Mouse (Mus musculus) embryonic facial prominence, embryonic 10.5 days (tissue): ENCODE measurements around the gene Psmd4. TPM values are rescaled to one million over a fixed set of nuclear protein-coding genes. Genes with fewer than 3 reads are reported as not detected.

Experiments
- DNase-seq: peaks from one replicate; pipeline ENCODE4 v3.0.0-alpha.2; 2017; ENCODE audit warnings: low spot score
- H3K27ac ChIP-seq: fragments of 300-500 bp; sonication (generic); replicated peaks from 2 replicates; pipeline ENCODE4 v1.5.1; 2016; ENCODE audit warnings: mild to moderate bottlenecking
- H3K27me3 ChIP-seq: fragments of 300-500 bp; sonication (generic); replicated peaks from 2 replicates; pipeline ENCODE4 v1.6.1; 2016; ENCODE audit warnings: low read depth, mild to moderate bottlenecking; ENCODE audit not compliant: poor library complexity, severe bottlenecking
- H3K36me3 ChIP-seq: fragments of 300-500 bp; sonication (generic); replicated peaks from 2 replicates; pipeline ENCODE4 v1.6.1; 2016; ENCODE audit warnings: mild to moderate bottlenecking, moderate library complexity
- H3K4me1 ChIP-seq: fragments of 300-500 bp; sonication (generic); 2 replicates; pipeline ENCODE4 v1.6.1; 2016
- H3K4me3 ChIP-seq: fragments of 300-500 bp; sonication (generic); 2 replicates; pipeline ENCODE4 v1.5.1; 2016; ENCODE audit warnings: mild to moderate bottlenecking, moderate library complexity
- H3K9me3 ChIP-seq: fragments of 300-500 bp; sonication (generic); 2 replicates; pipeline ENCODE4 v1.6.1; 2016; ENCODE audit warnings: mild to moderate bottlenecking
- WGBS: fragments of 180-500 bp; shearing (Covaris S2); methylation state at CpG from one replicate; pipeline ENCODE4 v1.1.7; 2016; 5-methylcytosine and 5-hydroxymethylcytosine counted together
- polyA plus RNA-seq: library from polyadenylated mRNA; unstranded; fragments of >200 nt; fragmentation: Nextera tagmentation; extraction: Ambion mirVana; gene quantifications from 2 replicates; pipeline ENCODE4 v1.2.1, GENCODE M21; 2016

Gene Psmd4
- polyA plus RNA-seq, result 349 and 357 TPM in 2 replicates

DNA sequence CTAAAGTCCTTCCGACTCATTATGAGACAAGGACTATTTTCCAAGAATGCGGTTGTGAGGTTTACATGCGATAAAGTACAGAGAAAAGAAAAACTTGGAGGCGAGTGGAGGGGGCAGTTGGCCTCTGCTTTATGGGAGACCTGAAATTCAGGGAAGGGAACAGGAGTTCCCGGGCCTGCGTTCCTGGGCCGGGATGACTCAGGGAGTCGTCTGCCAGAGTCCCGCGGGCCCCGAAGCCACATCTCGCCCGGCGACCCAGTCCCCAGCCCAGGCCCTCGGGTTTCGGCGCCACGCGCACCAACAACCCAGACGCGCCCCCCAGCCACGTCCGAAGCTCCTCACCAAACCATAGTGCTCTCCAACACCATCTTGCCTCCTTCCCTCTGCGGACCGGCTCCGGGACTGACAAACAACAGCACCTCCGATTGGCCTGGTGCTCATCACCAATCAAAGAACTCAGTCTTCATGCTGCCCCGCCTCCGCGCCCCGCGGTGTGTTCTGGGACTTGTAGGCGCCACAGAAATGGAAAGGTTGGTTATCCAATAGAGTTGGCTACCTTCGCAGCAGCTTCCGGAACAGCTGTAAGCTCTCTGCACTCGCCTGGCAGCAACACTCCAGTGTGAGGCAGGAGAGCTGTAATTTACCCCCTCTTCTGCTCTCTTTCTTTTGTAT lies at the start of gene Psmd4:
Psmd4 (minus strand) TSS at position 449 of the 672 bp plus-strand sequence.
- under 1% methylated on average over 36 of the region's 36 CpGs for WGBS
- peak; percentile 99 for DNase-seq
- Histone ChIP-seq H3K9me3 (no peaks in the 10 kb centered on the region), H3K27ac (peak within 1 kb of the TSS; percentile 90), H3K27me3 (no peaks in the 10 kb centered on the region), H3K4me1 (peaks cover 11% of the 10 kb centered on the region), H3K4me3 (peak within 1 kb of the TSS; percentile 94), H3K36me3 (peaks cover 31% of the 10 kb centered on the region)

DNA sequence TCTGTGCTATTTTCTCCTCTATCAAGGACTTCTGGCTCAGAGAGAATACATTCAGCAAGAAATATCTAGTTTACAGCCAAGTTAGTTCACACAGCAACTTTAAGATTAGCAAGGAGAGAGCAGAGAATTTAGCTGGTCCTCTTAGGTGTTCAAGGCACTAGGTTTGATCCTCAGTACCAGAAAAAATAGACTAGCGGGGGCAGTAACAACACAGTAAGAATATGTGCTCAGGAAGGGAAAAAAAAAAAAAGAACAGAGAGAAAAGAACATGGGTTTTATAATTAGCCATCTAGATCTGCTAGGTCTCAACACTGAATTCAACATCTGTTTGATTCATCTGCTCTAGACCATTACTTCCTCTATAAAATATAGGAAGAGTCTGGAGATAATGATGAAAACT lies 45.7 kb upstream of the Psmd4 start:
- 98% methylated on average over 1 of the region's 1 CpGs for WGBS
- H3K4me1 ChIP-seq, result no peaks in the 10 kb centered on the region
- no peak overlapping the region for H3K4me3 ChIP-seq

GRCm38 (mm10) chr3:95071606-95072005 lies 29.2 kb upstream of the Psmd4 start:
- H3K27me3 ChIP-seq, result no peaks in the 10 kb centered on the region
- DNase-seq, result no peak
- no peak overlapping the region for H3K4me3 ChIP-seq
- no peaks in the 10 kb centered on the region for H3K4me1 ChIP-seq
- WGBS, result 92% methylated on average over 2 of the region's 2 CpGs
- H3K9me3 ChIP-seq, result no peaks in the 10 kb centered on the region
- H3K36me3 ChIP-seq, result peaks cover 98% of the 10 kb centered on the region
- no peak overlapping the region for H3K27ac ChIP-seq

More for the DNA sequence above, 45.7 kb upstream of the Psmd4 start:
- no peaks in the 10 kb centered on the region for H3K9me3 ChIP-seq
- no peak overlapping the region for H3K27ac ChIP-seq
- H3K27me3 ChIP-seq, result no peaks in the 10 kb centered on the region
- no peak for DNase-seq
- H3K36me3 ChIP-seq, result peaks cover 30% of the 10 kb centered on the region

- Histone ChIP-seq H3K27ac (no peak overlapping the region), H3K9me3 (no peaks in the 10 kb centered on the region), H3K27me3 (no peaks in the 10 kb centered on the region), H3K36me3 (peaks cover 99% of the 10 kb centered on the region), H3K4me1 (no peaks in the 10 kb centered on the region), H3K4me3 (no peak overlapping the region)
- no peak for DNase-seq
- 92% methylated on average over 11 of the region's 11 CpGs for WGBS
Observed at GRCm38 (mm10) chr3:95066570-95066969, 24.2 kb upstream of the Psmd4 start.

DNA sequence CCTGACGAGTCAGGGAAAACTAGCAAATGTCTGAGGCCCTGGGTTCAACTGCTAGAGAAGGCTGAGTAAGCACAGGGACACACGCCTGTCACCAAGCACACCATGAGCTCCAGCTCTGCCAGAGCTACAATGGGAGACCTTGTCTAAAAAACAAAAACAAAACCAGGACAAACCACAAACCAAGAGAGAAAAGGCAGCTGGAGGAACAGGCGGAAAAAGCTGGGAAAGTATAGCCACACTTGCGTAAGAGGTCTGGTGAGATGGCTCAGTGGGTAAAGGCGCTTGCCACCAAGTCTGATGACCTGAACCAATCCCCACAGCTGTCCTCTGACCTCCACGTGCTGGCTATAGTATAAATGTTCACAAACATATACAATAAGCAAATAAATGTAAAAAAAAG lies 23.7 kb upstream of the Psmd4 start:
- Histone ChIP-seq H3K4me1 (no peaks in the 10 kb centered on the region), H3K27ac (no peak overlapping the region), H3K4me3 (no peak overlapping the region), H3K36me3 (peaks cover 99% of the 10 kb centered on the region), H3K9me3 (no peaks in the 10 kb centered on the region), H3K27me3 (no peaks in the 10 kb centered on the region)
- WGBS, result 92% methylated on average over 6 of the region's 6 CpGs
- no peak for DNase-seq

DNA sequence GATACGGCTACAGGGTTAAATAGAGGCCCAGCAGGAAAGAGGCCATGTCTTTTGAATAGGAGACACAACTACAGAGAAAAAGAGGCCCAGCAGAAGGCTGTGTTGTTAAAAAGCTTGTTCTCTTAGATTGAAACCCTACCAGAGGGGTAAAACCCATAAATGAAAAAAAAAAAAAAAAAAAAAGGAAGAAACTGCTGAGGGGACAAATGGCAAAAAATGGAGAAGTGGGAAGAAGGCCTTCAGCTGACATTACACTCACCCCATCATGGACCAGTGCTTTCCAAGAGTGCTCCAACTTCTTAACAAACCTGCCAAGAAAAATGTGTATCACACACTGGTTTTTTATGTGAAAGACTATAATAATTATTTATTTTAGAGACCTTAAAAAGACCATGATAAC lies 23.1 kb upstream of the Psmd4 start:
- 95% methylated on average over 1 of the region's 1 CpGs for WGBS

DNA sequence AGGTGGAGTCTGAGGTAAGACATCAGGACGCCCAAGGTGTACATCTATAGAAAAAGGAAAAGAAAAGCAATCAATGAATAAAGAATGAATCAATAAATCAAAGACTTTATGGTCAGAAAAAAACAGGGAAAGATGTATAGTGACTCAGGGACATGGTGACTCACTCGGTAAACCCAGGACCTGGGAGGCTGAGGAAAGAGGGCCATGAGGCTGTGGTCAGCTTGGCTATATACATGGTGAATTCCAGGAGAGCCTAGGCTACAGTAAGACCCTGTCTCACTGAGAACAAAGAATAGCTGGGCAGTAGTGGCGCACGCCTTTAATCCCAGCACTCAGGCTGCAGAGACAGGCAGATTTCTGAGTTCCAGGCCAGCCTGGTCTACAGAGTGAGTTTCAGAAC lies 21.3 kb upstream of the Psmd4 start:
- Histone ChIP-seq H3K27me3 (no peaks in the 10 kb centered on the region), H3K9me3 (no peaks in the 10 kb centered on the region), H3K4me3 (no peak overlapping the region), H3K4me1 (0 out of 2 replicates have a peak, but pooled peaks cover 2% of the 10 kb centered on the region), H3K36me3 (peaks cover 99% of the 10 kb centered on the region), H3K27ac (no peak overlapping the region)
- no peak for DNase-seq
- WGBS, result 90% methylated on average over 4 of the region's 4 CpGs

More for the DNA sequence above, 23.1 kb upstream of the Psmd4 start:
- no peak overlapping the region for H3K4me3 ChIP-seq
- no peaks in the 10 kb centered on the region for H3K27me3 ChIP-seq
- no peak overlapping the region for H3K27ac ChIP-seq
- H3K36me3 ChIP-seq, result peaks cover 99% of the 10 kb centered on the region
- DNase-seq, result no peak
- no peaks in the 10 kb centered on the region for H3K4me1 ChIP-seq
- no peaks in the 10 kb centered on the region for H3K9me3 ChIP-seq

DNA sequence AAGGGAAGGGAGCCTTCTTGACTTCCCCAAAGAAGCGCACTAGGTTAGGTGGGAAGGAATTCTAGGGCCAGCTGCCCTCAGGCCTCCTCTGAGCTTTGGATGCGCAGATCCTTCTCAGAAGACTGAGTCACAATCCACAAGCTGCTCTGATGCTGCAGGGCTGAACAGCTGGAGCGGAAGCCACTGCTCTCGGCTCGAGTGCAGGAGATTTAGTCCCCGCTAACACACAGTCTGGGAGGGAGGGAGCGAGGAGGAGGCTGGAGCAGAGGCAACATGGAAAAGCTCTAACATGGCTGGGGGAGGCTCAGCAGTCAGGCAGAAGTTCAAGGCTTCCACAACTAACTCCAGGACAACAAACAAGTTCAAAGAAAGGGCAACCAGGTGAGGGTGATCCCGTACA lies 15.7 kb upstream of the Psmd4 start:
- Histone ChIP-seq H3K4me3 (no peak overlapping the region), H3K27me3 (no peaks in the 10 kb centered on the region), H3K9me3 (no peaks in the 10 kb centered on the region), H3K27ac (no peak overlapping the region), H3K4me1 (peaks cover 10% of the 10 kb centered on the region), H3K36me3 (peaks cover 67% of the 10 kb centered on the region)
- peak; percentile 20 for DNase-seq
- 73% methylated on average over 8 of the region's 8 CpGs for WGBS

DNA sequence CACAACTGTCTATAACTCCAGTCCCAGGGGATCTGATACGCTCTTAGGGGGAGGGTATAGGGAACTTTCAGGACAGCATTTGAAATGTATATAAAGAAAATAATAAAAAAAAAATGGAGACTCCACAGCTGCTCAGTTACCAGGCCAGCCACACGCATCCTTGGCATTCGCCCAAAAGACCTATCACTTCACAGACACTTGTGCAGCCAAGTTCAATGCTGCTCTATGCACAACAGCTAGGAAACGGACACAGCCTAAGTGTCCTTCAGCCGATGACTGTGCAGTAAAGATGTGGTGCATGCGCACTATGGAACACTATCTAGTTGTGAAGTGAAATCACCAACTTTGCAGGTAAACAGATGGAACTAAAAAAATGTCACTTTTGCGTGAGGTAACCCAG lies 13.9 kb upstream of the Psmd4 start:
- Histone ChIP-seq H3K9me3 (no peaks in the 10 kb centered on the region), H3K4me1 (peaks cover 10% of the 10 kb centered on the region), H3K4me3 (no peak overlapping the region), H3K36me3 (peaks cover 49% of the 10 kb centered on the region), H3K27me3 (no peaks in the 10 kb centered on the region), H3K27ac (no peak overlapping the region)
- 97% methylated on average over 7 of the region's 7 CpGs for WGBS
- no peak for DNase-seq

GRCm38 (mm10) chr3:95054481-95055260 lies 12.3 kb upstream of the Psmd4 start:
- WGBS, result 48% methylated on average over 10 of the region's 10 CpGs
- Histone ChIP-seq H3K27me3 (no peaks in the 10 kb centered on the region), H3K4me3 (no peak overlapping the region), H3K4me1 (peaks cover 12% of the 10 kb centered on the region), H3K36me3 (peaks cover 33% of the 10 kb centered on the region), H3K27ac (no peak overlapping the region), H3K9me3 (no peaks in the 10 kb centered on the region)
- DNase-seq, result peak; percentile 22

DNA sequence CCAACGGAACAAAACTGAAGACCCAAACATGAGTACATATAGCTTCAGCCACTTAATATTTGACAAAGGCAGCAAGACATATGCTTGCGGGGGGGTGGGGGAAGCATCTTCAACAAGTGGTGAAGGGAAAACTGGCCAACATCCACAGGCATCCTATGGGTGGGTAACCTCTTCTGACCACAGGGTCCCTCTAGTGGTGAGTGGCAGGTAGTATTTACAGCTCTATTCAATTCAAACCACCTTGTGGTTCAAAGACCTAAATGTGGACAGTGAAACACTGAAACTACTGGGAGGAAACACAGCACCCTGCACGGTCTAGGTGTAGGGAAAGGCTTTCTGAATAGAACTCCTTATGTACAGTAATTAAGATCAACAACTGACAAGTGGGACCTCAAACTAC lies 11.3 kb upstream of the Psmd4 start:
- Histone ChIP-seq H3K9me3 (no peaks in the 10 kb centered on the region), H3K36me3 (peaks cover 23% of the 10 kb centered on the region), H3K27me3 (no peaks in the 10 kb centered on the region), H3K27ac (no peak overlapping the region), H3K4me3 (no peak overlapping the region), H3K4me1 (peaks cover 16% of the 10 kb centered on the region)
- DNase-seq, result peak; percentile 48
- WGBS, result 45% methylated on average over 3 of the region's 3 CpGs

DNA sequence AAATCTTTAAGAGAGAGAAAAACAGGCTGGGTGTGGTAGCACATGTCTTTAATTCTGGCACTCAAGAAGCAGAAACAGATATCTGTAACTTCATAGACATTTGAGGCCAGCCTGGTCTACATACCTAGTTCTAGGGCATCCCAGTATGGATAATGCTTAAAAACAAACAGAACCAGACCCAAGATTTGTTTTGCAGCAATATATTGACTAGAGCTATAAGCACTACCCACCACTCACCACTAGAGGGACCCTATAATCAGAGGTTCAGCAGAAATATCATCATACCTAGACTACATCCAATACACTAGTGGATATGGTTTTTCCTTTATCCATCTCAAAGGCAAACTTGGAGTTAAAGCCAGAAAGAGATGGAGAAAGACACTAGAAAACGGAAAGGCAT lies 10.5 kb upstream of the Psmd4 start:
- peaks cover 16% of the 10 kb centered on the region for H3K4me1 ChIP-seq
- WGBS, result 44% methylated on average over 1 of the region's 1 CpGs
- no peak overlapping the region for H3K27ac ChIP-seq
- H3K36me3 ChIP-seq, result peaks cover 16% of the 10 kb centered on the region
- no peaks in the 10 kb centered on the region for H3K9me3 ChIP-seq
- no peak overlapping the region for H3K4me3 ChIP-seq
- no peak for DNase-seq
- no peaks in the 10 kb centered on the region for H3K27me3 ChIP-seq

DNA sequence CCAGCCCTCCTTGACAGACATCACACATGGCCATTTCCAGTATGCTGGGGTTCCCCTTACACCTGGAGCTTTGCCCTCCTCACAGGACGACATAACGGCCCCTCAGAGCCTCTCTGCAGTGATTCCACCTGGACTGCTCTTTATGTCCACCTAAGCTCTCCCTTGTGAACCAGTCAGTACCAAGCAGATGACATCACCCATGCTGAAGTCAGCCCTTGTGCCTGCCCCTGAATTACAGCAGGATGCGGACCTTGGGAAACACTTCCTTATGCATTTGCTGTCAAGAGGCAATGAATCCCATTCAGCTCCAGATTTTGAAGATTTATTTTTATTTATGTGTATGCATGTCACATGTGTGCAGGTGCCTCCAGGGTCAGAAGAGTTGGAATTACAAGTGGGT lies 5.5 kb upstream of the Psmd4 start:
- 70% methylated on average over 3 of the region's 3 CpGs for WGBS
- no peaks in the 10 kb centered on the region for H3K27me3 ChIP-seq
- H3K9me3 ChIP-seq, result no peaks in the 10 kb centered on the region
- H3K36me3 ChIP-seq, result no peaks in the 10 kb centered on the region
- peaks cover 9% of the 10 kb centered on the region for H3K4me1 ChIP-seq
- no peak overlapping the region for H3K4me3 ChIP-seq
- no peak for DNase-seq
- H3K27ac ChIP-seq, result no peak overlapping the region
